11 mouse cellular contexts compared by ENCODE assay signal in the genomic region with DNA sequence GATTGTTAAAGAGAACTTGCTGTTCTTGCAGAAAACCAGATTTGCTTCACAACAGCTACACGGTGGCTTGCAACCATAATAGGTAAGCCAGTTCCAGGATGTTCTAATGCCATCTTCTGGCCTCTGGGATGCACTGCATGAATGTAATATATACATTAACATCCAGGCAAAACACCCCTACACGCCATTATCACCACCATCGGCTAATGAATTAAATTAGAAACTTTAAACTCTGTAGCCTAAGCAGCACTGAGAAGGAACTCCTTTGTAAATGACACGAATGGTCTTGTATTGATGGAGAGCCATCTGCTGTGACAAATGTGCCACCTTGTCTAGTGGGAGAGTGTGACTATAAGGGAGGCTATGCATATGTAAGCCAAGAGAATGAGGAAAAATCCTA. TPM values are rescaled to one million over a fixed set of nuclear protein-coding genes. Genes with fewer than 3 reads are reported as not detected.
A peak's percentile ranks its signal among the peaks of the same experiment; 100 is the strongest.
DNase-seq lines count a peak whose midpoint lies in the region; ATAC-seq and TF ChIP-seq lines count a peak whose summit lies in the region.
"Had no signal": no experiment of that assay in that cellular context is flagged by ENCODE, and none has a peak within 500 bp of the region (broad histone marks: within the 10 kb centered on the region; RNA-seq: fewer than 3 reads in every experiment).

No protein-coding gene starts in this region.

- H3K4me3 ChIP-seq in forebrain, embryonic 14.5 days (ENCODE audit: low read depth, low read length), result no peak overlapping the region
- no peak overlapping the region for H3K4me3 ChIP-seq in forebrain, embryonic 15.5 days
- no peak overlapping the region for H3K4me3 ChIP-seq in layer of hippocampus, adult 2 months
- H3K4me3 ChIP-seq in limb, embryonic 10.5 days, result no peak overlapping the region
- H3K4me3 ChIP-seq: embryonic facial prominence, embryonic 13.5 days; lung, embryonic 15.5 days; myocyte had no signal

- no peaks in the 10 kb centered on the region for H3K27me3 ChIP-seq in forebrain, embryonic 14.5 days (replicated peaks; ENCODE audit: control insufficient read depth, insufficient read depth, low read length)
- no peaks in the 10 kb centered on the region for H3K27me3 ChIP-seq in forebrain, embryonic 15.5 days
- H3K27me3 ChIP-seq in limb, embryonic 10.5 days (ENCODE audit: low read depth, poor library complexity, severe bottlenecking), result no peaks in the 10 kb centered on the region
- H3K27me3 ChIP-seq: embryonic facial prominence, embryonic 13.5 days; lung, embryonic 15.5 days had no signal

- WGBS in forebrain, embryonic 14.5 days, result 46% methylated on average over 4 of the region's 4 CpGs
- 43% methylated on average over 4 of the region's 4 CpGs for WGBS in forebrain, embryonic 15.5 days
- WGBS in limb, embryonic 10.5 days, result 65% methylated on average over 4 of the region's 4 CpGs

- H3K4me2 ChIP-seq in forebrain, embryonic 14.5 days (ENCODE audit: low read length), result no peak overlapping the region
- H3K4me2 ChIP-seq in forebrain, embryonic 15.5 days (replicated peaks), result no peak overlapping the region
- H3K4me2 ChIP-seq: embryonic facial prominence, embryonic 13.5 days; lung, embryonic 15.5 days had no signal

- ATAC-seq in forebrain, embryonic 14.5 days, result peak; percentile 55; the same call in 1 of the 2 replicates
- no peak; the same call in 1 of the 2 replicates for ATAC-seq in forebrain, embryonic 15.5 days (replicated peaks)

- H3K9me3 ChIP-seq in forebrain, embryonic 14.5 days (replicated peaks; ENCODE audit: control insufficient read depth, low read length), result no peaks in the 10 kb centered on the region
- no peaks in the 10 kb centered on the region for H3K9me3 ChIP-seq in forebrain, embryonic 15.5 days
- no peaks in the 10 kb centered on the region for H3K9me3 ChIP-seq in limb, embryonic 10.5 days (replicated peaks)
- H3K9me3 ChIP-seq: embryonic facial prominence, embryonic 13.5 days; lung, embryonic 15.5 days had no signal

- no peaks in the 10 kb centered on the region for H3K36me3 ChIP-seq in forebrain, embryonic 14.5 days (ENCODE audit: control insufficient read depth, insufficient read depth, low read length)
- no peaks in the 10 kb centered on the region for H3K36me3 ChIP-seq in forebrain, embryonic 15.5 days
- H3K36me3 ChIP-seq in limb, embryonic 10.5 days, result no peaks in the 10 kb centered on the region
- H3K36me3 ChIP-seq: embryonic facial prominence, embryonic 13.5 days; lung, embryonic 15.5 days had no signal

- no peaks in the 10 kb centered on the region for H3K4me1 ChIP-seq in forebrain, embryonic 14.5 days (ENCODE audit: control insufficient read depth, insufficient read depth, low read length)
- no peaks in the 10 kb centered on the region for H3K4me1 ChIP-seq in forebrain, embryonic 15.5 days
- H3K4me1 ChIP-seq in limb, embryonic 10.5 days, result peaks cover 3% of the 10 kb centered on the region; the same call in 1 of the 2 replicates
- H3K4me1 ChIP-seq: lung, embryonic 15.5 days had no signal

- H3K27ac ChIP-seq in forebrain, embryonic 14.5 days (ENCODE audit: low read depth, low read length), result no peak overlapping the region
- no peak overlapping the region for H3K27ac ChIP-seq in forebrain, embryonic 15.5 days (replicated peaks)
- H3K27ac ChIP-seq in layer of hippocampus, adult 2 months, result no peak overlapping the region
- H3K27ac ChIP-seq in limb, embryonic 10.5 days, result no peak overlapping the region
- H3K27ac ChIP-seq: embryonic facial prominence, embryonic 13.5 days; lung, embryonic 15.5 days had no signal

- DNase-seq in forebrain, embryonic 14.5 days (ENCODE audit: low spot score), result peak; percentile 61
- peak in 1 of 2 experiments; percentile 12 for DNase-seq in layer of hippocampus, adult 2 months (ENCODE audit: low spot score in 2 of 2)
- no peak for DNase-seq in layer of hippocampus, postnatal 25 days (ENCODE audit: extremely low spot score in 1 of 2, low spot score in 1 of 2)
- DNase-seq in NIH3T3 (ENCODE audit: low read depth), result peak; percentile 89
- DNase-seq in limb, embryonic 10.5 days (ENCODE audit: low spot score), result peak; percentile 21
- no peak for DNase-seq in kidney, adult 8-10 months
- no peak for DNase-seq in yolk sac, embryonic 10.5 days (ENCODE audit: low spot score)

- H3K9ac ChIP-seq in forebrain, embryonic 14.5 days (ENCODE audit: low read length), result no peak overlapping the region
- no peak overlapping the region for H3K9ac ChIP-seq in forebrain, embryonic 15.5 days (replicated peaks)
- H3K9ac ChIP-seq: embryonic facial prominence, embryonic 13.5 days; lung, embryonic 15.5 days had no signal

- TF ChIP-seq CTCF in layer of hippocampus, adult 2 months (conservative IDR thresholded peaks at IDR 0.05), result peak; percentile 67

RNA-seq across cellular contexts. Expression of gene Crybg1, which starts 11.5 kb away (rescaled TPM):
- polyA plus RNA-seq in forebrain, embryonic 14.5 days (2014; fragmentation: Nextera tagmentation; extraction: Ambion mirVana), result 0.20 and 0.23 TPM in 2 replicates
- polyA plus RNA-seq in forebrain, embryonic 15.5 days (2015; fragmentation: Nextera tagmentation; extraction: Ambion mirVana), result 0.23 and 0.29 TPM in 2 replicates
- total RNA-seq in layer of hippocampus, adult 2 months (2021), result under 1 TPM; 0.56 to 0.74 TPM
- under 1 TPM; 0.32 to 0.40 TPM for total RNA-seq in layer of hippocampus, postnatal 25 days (2021)
- 0.35 and 0.43 TPM in 2 replicates for polyA plus RNA-seq in limb, embryonic 10.5 days (2016; fragmentation: Nextera tagmentation; extraction: Ambion mirVana)

Comparison
In these comparisons a context has a peak if more than half of its experiments do, and no peak if none do; other contexts are left out.
1. DNase-seq: peak in forebrain, embryonic 14.5 days (single experiment), NIH3T3 (single experiment) and limb, embryonic 10.5 days (single experiment); none in layer of hippocampus, postnatal 25 days (0 of 2), kidney, adult 8-10 months (0 of 2) and yolk sac, embryonic 10.5 days (single experiment).